Mouse (Mus musculus): Measurements from ENCODE around the gene Shisa9. TPM values are rescaled to one million over a fixed set of nuclear protein-coding genes. Genes with fewer than 3 reads are reported as not detected.
A peak's percentile ranks its signal among the peaks of the same experiment; 100 is the strongest.

Shisa9 gene
- total and polyA plus RNA-seq, 2 experiments from 2014 or later = 25.7 to 72.7 TPM

DNA sequence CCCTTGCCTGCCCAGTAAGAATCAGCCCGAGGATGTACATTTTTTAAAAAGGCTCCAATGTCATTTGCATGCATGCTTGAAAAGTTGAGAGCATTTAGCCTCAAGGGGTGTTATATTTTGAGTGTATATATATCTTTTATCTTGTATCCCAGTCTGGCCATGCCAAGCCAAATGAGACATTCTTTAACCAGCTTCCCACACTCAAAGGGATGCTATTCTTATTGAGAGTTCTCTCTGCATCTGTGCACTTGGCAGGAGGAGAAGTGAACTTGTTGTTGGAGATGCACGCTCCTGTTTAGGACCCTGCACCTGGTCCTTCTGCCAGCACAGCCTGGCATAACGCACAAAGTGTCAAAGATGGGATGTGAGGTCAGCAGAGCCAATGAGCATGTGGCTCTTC lies 135.6 kb downstream of the Shisa9 start:
- TF ChIP-seq CTCF (IDR thresholded peaks at IDR 0.05) = no peak
- H3K4me3 ChIP-seq (ENCODE audit: low read depth, low read length) = no peak overlapping the region
- H3K27ac ChIP-seq (ENCODE audit: low read depth, low read length) = no peak overlapping the region
- 81% methylated on average over 3 of the region's 3 CpGs for WGBS
- H3K9ac ChIP-seq (replicated peaks; ENCODE audit: low read length, poor library complexity, severe bottlenecking) = no peak overlapping the region
- no peak overlapping the region for H3K4me2 ChIP-seq (ENCODE audit: low read depth, low read length, poor library complexity, severe bottlenecking)
- ATAC-seq (ENCODE audit: low FRiP score) = no peak
- DNase-seq (ENCODE audit: low spot score) = no peak
- no peaks in the 10 kb centered on the region for H3K9me3 ChIP-seq (ENCODE audit: low read length)
- H3K27me3 ChIP-seq (ENCODE audit: insufficient read depth, low read length) = no peaks in the 10 kb centered on the region
- no peaks in the 10 kb centered on the region for H3K36me3 ChIP-seq (ENCODE audit: insufficient read depth, low read length)
- H3K4me1 ChIP-seq (ENCODE audit: insufficient read depth, low read length) = peaks cover 6% of the 10 kb centered on the region

DNA sequence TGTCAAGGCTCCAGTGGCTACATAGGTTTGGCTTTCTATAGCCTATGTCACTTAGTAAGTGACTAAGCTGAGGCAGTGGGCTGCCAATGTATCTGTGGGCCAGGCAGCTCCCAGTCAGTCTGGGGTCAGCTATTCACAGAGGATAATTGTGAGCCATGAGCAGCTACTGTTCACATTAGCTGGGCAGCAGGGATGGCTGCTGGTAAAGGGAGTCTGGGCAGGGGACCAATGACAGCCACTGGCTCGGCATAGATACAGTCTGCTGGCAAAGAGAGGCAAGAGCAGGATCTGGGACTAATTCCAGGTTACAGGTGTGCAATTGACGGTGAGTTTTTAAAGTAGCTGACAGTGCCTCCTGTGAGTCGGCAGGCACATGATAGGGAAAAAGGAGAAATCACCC lies 145.9 kb downstream of the Shisa9 start:
- no peak for ATAC-seq (ENCODE audit: low FRiP score)
- no peaks in the 10 kb centered on the region for H3K4me1 ChIP-seq (ENCODE audit: insufficient read depth, low read length)
- no peak overlapping the region for H3K4me2 ChIP-seq (ENCODE audit: low read depth, low read length, poor library complexity, severe bottlenecking)
- H3K36me3 ChIP-seq (ENCODE audit: insufficient read depth, low read length) = no peaks in the 10 kb centered on the region
- 77% methylated on average over 3 of the region's 3 CpGs for WGBS
- H3K9me3 ChIP-seq (ENCODE audit: low read length) = no peaks in the 10 kb centered on the region
- no peak overlapping the region for H3K9ac ChIP-seq (replicated peaks; ENCODE audit: low read length, poor library complexity, severe bottlenecking)
- peak; percentile 49 for DNase-seq (ENCODE audit: low spot score)
- no peaks in the 10 kb centered on the region for H3K27me3 ChIP-seq (ENCODE audit: insufficient read depth, low read length)
- no peak overlapping the region for H3K4me3 ChIP-seq (ENCODE audit: low read depth, low read length)
- no peak overlapping the region for H3K27ac ChIP-seq (ENCODE audit: low read depth, low read length)
- no peak for TF ChIP-seq CTCF (IDR thresholded peaks at IDR 0.05)

DNA sequence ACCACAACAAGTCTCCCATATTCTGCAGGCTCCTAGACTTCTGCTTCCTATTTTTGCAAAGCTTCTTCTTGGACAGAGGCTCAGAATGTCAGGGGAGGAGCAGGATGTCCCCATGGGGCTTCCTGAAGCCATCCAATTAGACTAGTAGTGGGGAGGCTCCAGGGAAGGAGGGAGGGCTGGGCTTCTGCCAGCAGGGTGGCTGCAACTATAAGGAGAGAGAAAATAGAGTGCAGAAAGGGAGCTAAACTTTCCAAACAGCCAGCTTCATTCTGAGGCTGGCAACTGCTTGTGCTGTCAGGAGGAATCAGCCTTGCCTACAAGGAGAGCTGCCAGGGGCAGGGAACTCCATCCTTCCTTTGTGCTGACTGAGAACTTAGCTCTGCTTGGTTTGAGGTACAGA lies 162.8 kb downstream of the Shisa9 start:
- DNase-seq (ENCODE audit: low spot score) (peak; percentile 72), ATAC-seq (ENCODE audit: low FRiP score) (peak; percentile 54; the same call in 1 of the 2 replicates)
- Histone ChIP-seq H3K9ac (replicated peaks; ENCODE audit: low read length, poor library complexity, severe bottlenecking) (no peak overlapping the region), H3K9me3 (ENCODE audit: low read length) (no peaks in the 10 kb centered on the region), H3K4me1 (ENCODE audit: insufficient read depth, low read length) (peaks cover 5% of the 10 kb centered on the region; the same call in 1 of the 2 replicates), H3K4me3 (ENCODE audit: low read depth, low read length) (no peak overlapping the region), H3K4me2 (ENCODE audit: low read depth, low read length, poor library complexity, severe bottlenecking) (no peak overlapping the region), H3K27me3 (ENCODE audit: insufficient read depth, low read length) (no peaks in the 10 kb centered on the region), H3K27ac (ENCODE audit: low read depth, low read length) (0 out of 2 replicates have a peak overlapping the region, but pooled peaks have one; percentile 27), H3K36me3 (ENCODE audit: insufficient read depth, low read length) (no peaks in the 10 kb centered on the region)
- TF ChIP-seq CTCF (IDR thresholded peaks at IDR 0.05) = no peak

DNA sequence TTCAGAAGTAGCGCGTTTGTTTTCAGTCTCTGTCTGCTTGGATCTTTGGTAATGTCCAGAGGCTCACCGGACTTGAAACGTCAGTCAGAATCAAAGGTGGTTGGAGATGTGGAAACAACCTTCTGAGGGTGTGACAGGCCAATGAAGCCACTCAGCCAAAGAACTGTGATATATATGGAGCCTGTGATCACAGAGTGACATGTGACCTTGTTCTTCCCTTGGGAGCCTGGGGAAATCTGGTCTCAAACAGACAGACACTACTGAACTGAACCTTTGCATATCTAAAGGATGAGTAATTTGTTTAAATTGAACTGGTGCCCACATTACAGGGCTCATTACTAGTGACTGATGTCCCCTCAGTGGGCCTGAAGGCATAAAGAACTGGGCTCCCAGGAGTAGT lies 168.1 kb downstream of the Shisa9 start:
- WGBS = 50% methylated on average over 4 of the region's 4 CpGs
- peaks cover 5% of the 10 kb centered on the region; the same call in 1 of the 2 replicates for H3K4me1 ChIP-seq (ENCODE audit: insufficient read depth, low read length)
- H3K4me2 ChIP-seq (ENCODE audit: low read depth, low read length, poor library complexity, severe bottlenecking) = no peak overlapping the region
- H3K36me3 ChIP-seq (ENCODE audit: insufficient read depth, low read length) = no peaks in the 10 kb centered on the region
- no peak for DNase-seq (ENCODE audit: low spot score)
- H3K4me3 ChIP-seq (ENCODE audit: low read depth, low read length) = no peak overlapping the region
- no peak overlapping the region for H3K27ac ChIP-seq (ENCODE audit: low read depth, low read length)
- H3K9me3 ChIP-seq (ENCODE audit: low read length) = no peaks in the 10 kb centered on the region
- no peak for TF ChIP-seq CTCF (IDR thresholded peaks at IDR 0.05)
- no peak overlapping the region for H3K9ac ChIP-seq (replicated peaks; ENCODE audit: low read length, poor library complexity, severe bottlenecking)
- no peaks in the 10 kb centered on the region for H3K27me3 ChIP-seq (ENCODE audit: insufficient read depth, low read length)
- no peak for ATAC-seq (ENCODE audit: low FRiP score)

DNA sequence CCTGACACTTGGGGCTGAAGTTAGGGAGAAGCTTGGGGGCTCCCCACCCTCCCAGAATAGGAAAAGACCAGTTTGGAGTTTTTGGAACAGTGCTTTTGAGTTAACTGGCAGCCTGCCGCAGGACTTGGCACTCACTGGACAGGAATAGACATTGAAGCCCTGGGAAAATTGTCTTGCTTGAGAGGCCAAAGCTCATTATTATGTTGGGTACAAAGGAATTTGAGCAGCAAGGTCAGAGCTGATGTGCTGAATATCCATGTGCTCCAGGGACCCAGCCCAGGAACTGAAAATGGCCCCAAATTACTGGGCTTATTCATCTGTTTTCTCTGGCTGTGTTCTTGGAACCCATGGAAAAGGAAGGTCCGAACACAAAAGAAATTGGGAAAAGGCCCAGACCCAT lies 170.6 kb downstream of the Shisa9 start:
- H3K9ac ChIP-seq (replicated peaks; ENCODE audit: low read length, poor library complexity, severe bottlenecking) = no peak overlapping the region
- 49% methylated on average over 2 of the region's 2 CpGs for WGBS
- TF ChIP-seq CTCF (IDR thresholded peaks at IDR 0.05) = no peak
- ATAC-seq (ENCODE audit: low FRiP score) (no peak), DNase-seq (ENCODE audit: low spot score) (peak; percentile 79)
- no peak overlapping the region for H3K27ac ChIP-seq (ENCODE audit: low read depth, low read length)
- H3K4me3 ChIP-seq (ENCODE audit: low read depth, low read length) = no peak overlapping the region
- H3K36me3 ChIP-seq (ENCODE audit: insufficient read depth, low read length) = no peaks in the 10 kb centered on the region
- no peaks in the 10 kb centered on the region for H3K9me3 ChIP-seq (ENCODE audit: low read length)
- H3K4me1 ChIP-seq (ENCODE audit: insufficient read depth, low read length) = no peaks in the 10 kb centered on the region
- no peak overlapping the region for H3K4me2 ChIP-seq (ENCODE audit: low read depth, low read length, poor library complexity, severe bottlenecking)
- H3K27me3 ChIP-seq (ENCODE audit: insufficient read depth, low read length) = no peaks in the 10 kb centered on the region

DNA sequence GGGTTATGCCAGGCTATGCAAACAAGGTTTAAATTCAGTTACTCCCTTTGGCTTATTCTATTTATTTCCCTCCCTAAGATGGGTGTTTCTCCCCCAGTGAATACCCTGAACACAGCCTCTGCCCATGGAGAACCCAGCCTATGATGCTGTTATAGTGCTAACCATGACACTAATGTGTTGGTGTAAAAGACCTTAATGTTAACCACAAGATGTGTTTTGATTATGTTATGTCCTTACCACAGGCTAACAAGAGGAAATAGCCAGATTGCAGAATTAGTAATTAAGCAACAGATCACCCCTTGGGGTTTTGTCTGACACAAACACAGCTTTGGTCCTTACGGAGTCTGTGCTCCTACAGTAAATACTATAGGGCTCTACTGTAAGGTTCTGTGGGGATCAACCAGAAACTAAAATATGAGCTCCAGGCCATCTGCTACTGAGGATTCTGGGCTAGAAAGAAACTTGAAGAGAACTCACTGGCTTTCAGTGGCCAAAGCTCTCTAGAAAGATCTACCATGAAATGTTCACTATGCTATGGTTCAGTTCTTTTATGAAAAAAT lies 189.6 kb downstream of the Shisa9 start:
- no peak overlapping the region for H3K9ac ChIP-seq (replicated peaks; ENCODE audit: low read length, poor library complexity, severe bottlenecking)
- H3K4me3 ChIP-seq (ENCODE audit: low read depth, low read length) = no peak overlapping the region
- H3K27ac ChIP-seq (ENCODE audit: low read depth, low read length) = no peak overlapping the region
- WGBS = 81% methylated on average over 1 of the region's 1 CpGs
- no peak for ATAC-seq (ENCODE audit: low FRiP score)
- no peaks in the 10 kb centered on the region for H3K36me3 ChIP-seq (ENCODE audit: insufficient read depth, low read length)
- H3K4me2 ChIP-seq (ENCODE audit: low read depth, low read length, poor library complexity, severe bottlenecking) = no peak overlapping the region
- no peaks in the 10 kb centered on the region for H3K27me3 ChIP-seq (ENCODE audit: insufficient read depth, low read length)
- DNase-seq (ENCODE audit: low spot score) = no peak
- no peak for TF ChIP-seq CTCF (IDR thresholded peaks at IDR 0.05)
- H3K4me1 ChIP-seq (ENCODE audit: insufficient read depth, low read length) = no peaks in the 10 kb centered on the region
- no peaks in the 10 kb centered on the region for H3K9me3 ChIP-seq (ENCODE audit: low read length)

All from midbrain, postnatal 0 days (tissue).